Mouse (Mus musculus) small intestine, adult 2 months (tissue): ENCODE results near the gene Rab11fip3.

Experiments
- CTCF ChIP-seq: fragments of 200-500 bp; IDR thresholded peaks from 2 replicates; pipeline ENCODE4 v1.5.1; 2012; ENCODE audit warnings: low read depth, mild to moderate bottlenecking, control low read depth, inconsistent platforms, low read length, moderate library complexity, mixed read lengths; ENCODE audit not compliant: insufficient replicate concordance, insufficient read length; ENCODE audit errors: extremely low read depth
- POLR2A ChIP-seq: fragments of 200-500 bp; IDR thresholded peaks from 2 replicates; pipeline ENCODE4 v1.6.1; 2012; ENCODE audit warnings: low read depth, mild to moderate bottlenecking, control low read depth, inconsistent platforms, low read length, moderate library complexity

DNA sequence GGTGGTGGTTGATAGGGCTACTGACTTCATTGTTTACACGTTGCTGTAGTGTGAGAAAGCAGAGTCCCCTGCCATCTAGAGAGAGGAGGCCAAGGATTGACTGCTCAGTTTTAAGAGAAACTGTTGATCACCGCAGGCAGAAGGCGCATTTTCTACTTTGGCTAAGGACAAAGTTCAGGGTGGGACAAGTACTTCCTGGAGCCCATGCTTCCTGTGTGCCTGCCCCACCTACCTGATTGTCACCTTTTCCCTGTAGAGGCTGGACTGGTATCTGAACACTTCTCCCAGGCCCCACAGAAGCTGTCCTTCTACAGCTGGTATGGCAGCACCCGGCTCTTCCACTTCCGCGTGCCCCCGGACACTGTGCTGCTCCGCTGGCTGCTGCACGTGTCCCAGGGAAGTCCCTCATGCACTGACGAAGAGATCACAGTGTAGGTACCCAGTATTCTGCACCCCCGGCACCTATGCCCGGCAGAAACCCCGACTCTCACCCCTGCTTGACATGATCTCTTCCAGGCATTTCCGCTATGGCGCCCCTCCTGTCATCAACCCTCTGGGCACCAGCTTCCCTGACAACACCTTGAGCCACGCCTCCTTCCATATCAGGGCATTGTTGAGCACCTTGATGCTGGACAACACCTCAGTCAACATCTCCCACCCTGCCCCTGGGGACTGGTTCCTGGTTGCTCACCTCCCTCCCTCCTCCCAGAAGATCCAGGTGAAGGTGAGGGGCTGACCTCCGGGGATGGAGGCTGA is 47.3 kb upstream of the Rab11fip3 start:
- TF ChIP-seq POLR2A (no peak), CTCF (no peak)
